Mouse (Mus musculus): ENCODE measurements at regions not wholly inside any gene's neighbourhood (a gene's known extent, or its start where the extent isn't known, plus 50 kb on each side); places are given as distances from the start of the nearest gene placed in this dataset.
A peak's percentile ranks its signal among the peaks of the same experiment; 100 is the strongest.

DNA sequence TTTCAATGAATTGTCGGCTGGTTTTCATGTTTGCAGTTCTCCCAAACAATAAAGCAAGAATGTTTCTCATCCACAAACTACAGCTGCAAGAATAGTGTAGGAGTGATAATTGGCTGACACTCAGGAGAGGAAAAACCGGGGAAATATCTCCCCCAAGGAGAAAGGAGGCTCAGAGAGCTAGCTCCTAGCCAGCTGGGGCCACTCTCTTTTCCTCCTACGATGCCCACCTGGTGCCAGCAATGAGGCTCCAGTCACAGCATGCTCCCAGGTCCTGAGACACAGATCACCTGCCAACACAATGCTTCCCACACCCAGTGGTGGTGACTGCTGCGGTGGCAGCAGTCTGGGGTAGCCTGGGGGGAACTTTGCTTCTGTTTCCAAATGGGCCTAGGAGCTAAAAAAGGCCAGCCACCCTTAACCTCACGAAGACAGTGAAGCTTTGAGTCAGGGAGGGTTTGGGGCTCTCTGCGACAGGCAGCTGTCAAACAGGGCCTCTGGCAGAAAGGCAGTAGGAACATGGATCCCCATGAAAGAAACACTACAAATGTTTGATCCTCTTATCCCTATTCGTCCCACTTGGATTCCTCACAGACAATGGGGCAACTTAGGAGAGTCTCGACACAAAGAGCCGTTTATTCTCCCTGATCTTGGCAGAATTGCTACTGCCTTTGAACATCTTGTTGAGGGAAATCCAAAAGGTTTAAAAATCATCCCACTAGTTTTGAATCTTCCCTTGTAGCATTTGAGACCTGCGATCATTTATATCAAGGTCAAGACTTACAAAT, 527.8 kb downstream of the Efnb2 start:
- H3K9me3 ChIP-seq = no peaks in the 10 kb centered on the region
- WGBS = 14% methylated on average over 10 of the region's 10 CpGs
- no peaks in the 10 kb centered on the region for H3K36me3 ChIP-seq (replicated peaks)
- no peak overlapping the region for H3K9ac ChIP-seq
- peaks cover 8% of the 10 kb centered on the region; the same call in 1 of the 2 replicates for H3K4me1 ChIP-seq
- peaks cover 6% of the 10 kb centered on the region; the same call in 1 of the 2 replicates for H3K27me3 ChIP-seq (replicated peaks)
- H3K4me2 ChIP-seq = no peak overlapping the region
- no peak overlapping the region for H3K27ac ChIP-seq
- no peak overlapping the region for H3K4me3 ChIP-seq
- ATAC-seq (replicated peaks) = 0 out of 2 replicates have a peak, but pooled peaks have one; percentile 56

DNA sequence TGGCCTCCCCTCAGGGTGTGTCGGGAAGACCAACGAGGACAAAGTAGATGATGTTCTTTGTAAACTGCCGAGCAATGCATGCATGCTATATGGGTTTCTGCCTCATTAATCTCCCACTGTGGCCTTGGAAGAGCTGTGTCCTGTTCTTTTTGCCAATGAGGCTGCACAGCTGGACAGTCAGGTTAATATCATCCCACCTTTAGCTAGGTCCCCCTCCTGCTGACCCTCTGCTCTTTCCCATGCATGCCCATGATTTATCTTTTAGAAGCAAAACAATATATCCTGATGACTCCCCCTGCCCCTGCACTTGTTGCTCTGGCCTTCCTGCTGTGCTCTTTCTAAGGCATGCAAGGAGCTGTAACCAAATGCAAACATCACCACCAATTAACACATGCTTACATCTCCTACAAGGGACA, 529.1 kb downstream of the Efnb2 start:
- H3K9ac ChIP-seq = no peak overlapping the region
- no peak overlapping the region for H3K27ac ChIP-seq
- ATAC-seq (replicated peaks) = no peak
- peaks cover 6% of the 10 kb centered on the region; the same call in 1 of the 2 replicates for H3K27me3 ChIP-seq (replicated peaks)
- no peak overlapping the region for H3K4me2 ChIP-seq
- peaks cover 8% of the 10 kb centered on the region; the same call in 1 of the 2 replicates for H3K4me1 ChIP-seq
- H3K36me3 ChIP-seq (replicated peaks) = no peaks in the 10 kb centered on the region
- WGBS = 12% methylated on average over 3 of the region's 3 CpGs
- no peak overlapping the region for H3K4me3 ChIP-seq
- no peaks in the 10 kb centered on the region for H3K9me3 ChIP-seq

DNA sequence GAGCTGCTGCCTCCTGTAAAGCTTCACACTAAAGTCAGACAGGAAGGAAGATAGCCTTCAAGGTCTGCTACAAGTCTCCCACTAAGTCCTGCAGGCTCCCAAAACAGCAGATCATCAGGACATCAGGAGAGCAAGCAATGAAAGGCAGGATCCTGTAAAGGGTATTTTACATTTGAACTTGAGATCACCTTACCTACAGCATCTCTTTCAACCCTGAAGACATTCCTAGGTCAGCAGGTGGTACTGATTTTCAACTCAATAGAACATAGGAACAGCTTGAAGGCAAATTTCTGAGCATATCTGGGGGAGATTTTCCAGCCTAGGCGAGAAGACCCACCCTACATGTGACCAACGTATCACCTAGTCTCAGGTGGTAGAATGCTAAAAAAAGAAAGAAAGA, 530.2 kb downstream of the Efnb2 start:
- H3K27me3 ChIP-seq (replicated peaks) = peaks cover 6% of the 10 kb centered on the region; the same call in 1 of the 2 replicates
- H3K4me1 ChIP-seq = peaks cover 8% of the 10 kb centered on the region; the same call in 1 of the 2 replicates
- WGBS = 33% methylated on average over 2 of the region's 2 CpGs
- H3K27ac ChIP-seq = no peak overlapping the region
- no peak overlapping the region for H3K4me3 ChIP-seq
- no peaks in the 10 kb centered on the region for H3K36me3 ChIP-seq (replicated peaks)
- no peak for ATAC-seq (replicated peaks)
- no peaks in the 10 kb centered on the region for H3K9me3 ChIP-seq
- H3K9ac ChIP-seq = no peak overlapping the region
- no peak overlapping the region for H3K4me2 ChIP-seq

DNA sequence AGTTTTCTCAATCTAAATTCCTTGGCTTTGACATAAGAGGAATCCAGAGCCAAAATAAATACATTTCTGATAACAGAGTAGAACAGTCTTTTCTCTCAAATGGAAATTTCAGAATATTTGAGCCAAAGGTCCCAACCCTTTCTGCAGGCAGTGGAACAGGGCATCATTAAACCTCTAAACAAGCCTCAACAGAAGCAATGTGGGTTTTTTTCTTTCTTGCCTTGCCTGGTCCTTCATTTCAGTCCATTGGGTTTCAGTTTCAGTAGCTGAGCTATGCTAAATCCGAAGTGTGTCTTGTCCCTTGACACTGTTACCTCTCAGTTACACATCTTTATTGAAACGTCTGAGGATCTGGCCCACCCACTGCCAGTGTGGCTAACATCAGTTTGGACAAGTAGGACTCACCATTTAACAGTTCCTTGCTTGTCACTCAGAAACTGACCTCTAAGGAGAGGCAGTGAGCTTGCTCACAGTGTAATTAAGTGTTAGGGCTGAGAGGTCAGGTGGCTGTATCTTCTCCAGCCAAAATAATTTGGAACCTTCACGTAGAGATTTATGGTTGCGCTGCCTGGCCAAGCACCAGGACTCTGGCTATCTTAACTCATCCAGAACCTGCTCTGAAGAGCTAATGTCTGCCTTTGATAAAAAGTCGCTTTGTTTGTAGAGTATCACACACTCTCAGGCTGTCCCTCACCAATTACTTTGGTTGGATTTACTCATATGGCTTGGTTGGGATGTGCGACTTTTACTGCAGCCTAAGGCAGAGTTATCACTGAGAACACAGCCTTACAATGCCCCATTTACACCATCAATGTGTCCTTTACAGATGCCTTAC, 545.2 kb downstream of the Efnb2 start:
- Histone ChIP-seq H3K27ac (no peak overlapping the region), H3K9me3 (no peaks in the 10 kb centered on the region), H3K9ac (no peak overlapping the region), H3K4me2 (no peak overlapping the region), H3K4me3 (no peak overlapping the region), H3K36me3 (replicated peaks) (no peaks in the 10 kb centered on the region), H3K27me3 (replicated peaks) (no peaks in the 10 kb centered on the region), H3K4me1 (no peaks in the 10 kb centered on the region)
- no peak for ATAC-seq (replicated peaks)
- WGBS = 76% methylated on average over 6 of the region's 6 CpGs

- no peak overlapping the region for H3K27ac ChIP-seq
- no peak overlapping the region for H3K4me2 ChIP-seq
- no peak overlapping the region for H3K4me3 ChIP-seq
- no peaks in the 10 kb centered on the region for H3K36me3 ChIP-seq (replicated peaks)
- no peak overlapping the region for H3K9ac ChIP-seq
- 85% methylated on average over 3 of the region's 3 CpGs for WGBS
- ATAC-seq (replicated peaks) = no peak
- no peaks in the 10 kb centered on the region for H3K27me3 ChIP-seq (replicated peaks)
- H3K4me1 ChIP-seq = no peaks in the 10 kb centered on the region
- no peaks in the 10 kb centered on the region for H3K9me3 ChIP-seq
These were observed 546.4 kb downstream of the Efnb2 start for GRCm38 (mm10) chr8:8114604-8115003.

DNA sequence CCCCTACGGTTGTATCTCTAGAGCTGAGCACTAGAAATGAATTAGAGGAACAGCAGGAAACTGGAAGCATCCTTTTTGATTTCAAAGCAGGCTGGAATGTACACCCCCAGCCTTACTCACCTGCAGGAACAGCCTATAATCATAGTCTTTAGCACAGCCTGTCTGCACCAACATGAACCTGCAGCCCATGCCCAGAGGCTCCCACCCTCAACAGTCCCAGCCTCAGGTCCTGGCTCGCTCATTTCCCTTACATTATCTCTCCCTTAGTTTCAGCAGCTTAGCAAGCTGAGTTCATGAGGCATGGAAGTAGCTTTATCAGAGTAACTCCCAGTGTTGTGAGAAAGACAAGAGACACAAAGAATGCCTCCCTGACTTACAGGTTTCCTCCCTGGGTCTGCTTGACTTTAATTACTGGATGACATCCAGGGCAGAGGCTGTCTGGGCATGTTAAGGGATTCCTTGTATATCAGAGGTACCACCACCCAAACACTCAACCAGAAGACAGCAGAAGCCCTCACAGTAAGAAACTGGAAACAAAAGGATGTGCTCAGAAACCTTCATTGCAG, 551.2 kb downstream of the Efnb2 start:
- Histone ChIP-seq H3K9me3 (no peaks in the 10 kb centered on the region), H3K4me1 (no peaks in the 10 kb centered on the region), H3K36me3 (replicated peaks) (no peaks in the 10 kb centered on the region), H3K4me2 (no peak overlapping the region), H3K27ac (no peak overlapping the region), H3K9ac (no peak overlapping the region), H3K27me3 (replicated peaks) (no peaks in the 10 kb centered on the region), H3K4me3 (no peak overlapping the region)
- no peak for ATAC-seq (replicated peaks)
- WGBS = 63% methylated on average over 2 of the region's 2 CpGs

GRCm38 (mm10) chr8:8103492-8103891, 557.5 kb downstream of the Efnb2 start:
- no peak overlapping the region for H3K27ac ChIP-seq
- H3K36me3 ChIP-seq (replicated peaks) = no peaks in the 10 kb centered on the region
- ATAC-seq (replicated peaks) = no peak
- no peaks in the 10 kb centered on the region for H3K9me3 ChIP-seq
- H3K27me3 ChIP-seq (replicated peaks) = no peaks in the 10 kb centered on the region
- H3K4me3 ChIP-seq = no peak overlapping the region
- H3K4me1 ChIP-seq = no peaks in the 10 kb centered on the region
- WGBS = 84% methylated on average over 3 of the region's 3 CpGs
- no peak overlapping the region for H3K9ac ChIP-seq
- H3K4me2 ChIP-seq = no peak overlapping the region

DNA sequence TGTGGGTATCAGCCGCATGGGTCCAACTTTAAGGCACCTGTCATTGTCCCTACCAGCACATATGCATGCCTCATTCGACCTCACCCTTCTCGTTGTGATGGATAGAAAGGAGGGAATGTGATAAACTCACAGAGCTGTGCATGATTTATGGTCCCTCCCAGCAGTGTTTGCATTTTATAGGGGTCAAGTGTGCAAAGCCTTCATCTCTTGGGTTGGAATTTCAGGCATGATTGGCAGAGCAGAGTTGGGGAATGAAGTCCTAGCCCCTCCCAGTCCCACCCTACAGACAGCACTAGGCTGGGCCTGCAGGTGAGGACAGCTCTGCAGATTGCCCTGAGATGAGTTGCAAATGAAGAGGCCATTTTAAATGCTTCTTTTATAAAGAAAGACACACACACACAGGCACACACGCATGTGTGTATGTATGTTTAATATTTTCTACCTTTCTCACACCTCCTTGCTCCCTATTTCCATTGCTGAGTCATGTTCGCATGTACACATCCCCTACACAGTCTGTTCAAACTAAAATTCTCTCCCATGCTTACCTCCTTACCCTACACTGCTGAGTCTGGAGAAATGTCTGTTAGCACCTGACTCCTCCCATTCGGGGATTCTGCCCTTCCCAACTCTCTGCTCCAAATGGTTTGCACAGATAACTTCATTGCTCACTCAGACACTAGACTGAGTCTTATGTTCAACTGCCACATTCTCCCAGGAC, 558.9 kb downstream of the Efnb2 start:
- ATAC-seq (replicated peaks) = 0 out of 2 replicates have a peak, but pooled peaks have one; percentile 37
- no peaks in the 10 kb centered on the region for H3K4me1 ChIP-seq
- no peak overlapping the region for H3K4me3 ChIP-seq
- no peaks in the 10 kb centered on the region for H3K27me3 ChIP-seq (replicated peaks)
- no peak overlapping the region for H3K4me2 ChIP-seq
- no peak overlapping the region for H3K9ac ChIP-seq
- no peaks in the 10 kb centered on the region for H3K36me3 ChIP-seq (replicated peaks)
- H3K27ac ChIP-seq = no peak overlapping the region
- WGBS = 90% methylated on average over 6 of the region's 6 CpGs
- no peaks in the 10 kb centered on the region for H3K9me3 ChIP-seq

DNA sequence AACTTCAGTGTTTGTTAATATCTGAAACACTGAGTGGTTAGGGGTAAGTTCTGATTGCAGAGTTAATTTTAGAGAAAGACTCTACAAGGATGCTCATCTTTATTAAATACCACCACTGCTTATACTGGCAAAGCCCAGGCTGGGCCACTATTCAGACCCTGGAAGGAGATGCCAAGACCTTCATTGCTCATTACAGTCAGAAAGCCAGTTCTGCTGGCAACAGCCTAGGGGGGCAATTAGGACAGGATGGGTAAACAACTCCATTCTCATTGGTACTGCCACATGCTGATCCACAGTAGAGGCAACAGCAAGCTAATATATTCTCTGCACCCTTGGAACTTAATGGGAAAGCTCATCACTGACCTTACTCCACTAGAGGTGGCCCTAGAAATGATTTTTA, 568.5 kb downstream of the Efnb2 start:
- Histone ChIP-seq H3K36me3 (replicated peaks) (no peaks in the 10 kb centered on the region), H3K4me1 (no peaks in the 10 kb centered on the region), H3K9ac (no peak overlapping the region), H3K27me3 (replicated peaks) (no peaks in the 10 kb centered on the region), H3K9me3 (no peaks in the 10 kb centered on the region), H3K4me2 (no peak overlapping the region), H3K4me3 (no peak overlapping the region), H3K27ac (no peak overlapping the region)
- no peak for ATAC-seq (replicated peaks)

DNA sequence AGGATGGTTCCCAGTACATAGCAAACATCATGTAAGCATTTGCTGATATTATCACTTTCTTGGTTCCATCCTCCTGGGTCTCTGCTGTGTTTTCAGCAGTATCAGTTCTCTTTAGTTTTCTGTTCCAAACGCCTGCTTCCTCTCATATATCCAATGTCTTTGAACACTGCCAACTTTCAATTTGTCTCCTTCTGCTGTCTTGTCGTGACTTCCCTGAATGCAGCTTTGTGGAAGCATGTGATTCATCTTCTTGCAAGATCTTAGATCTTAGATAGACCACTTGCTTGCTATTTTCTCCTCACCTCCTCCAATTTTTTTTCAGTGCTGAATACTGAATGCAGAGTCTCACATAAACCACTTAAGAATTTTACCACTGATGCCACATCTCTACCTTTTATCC, 576.4 kb downstream of the Efnb2 start:
- no peaks in the 10 kb centered on the region for H3K27me3 ChIP-seq (replicated peaks)
- H3K9ac ChIP-seq = no peak overlapping the region
- ATAC-seq (replicated peaks) = no peak
- no peaks in the 10 kb centered on the region for H3K4me1 ChIP-seq
- H3K9me3 ChIP-seq = no peaks in the 10 kb centered on the region
- H3K27ac ChIP-seq = no peak overlapping the region
- no peaks in the 10 kb centered on the region for H3K36me3 ChIP-seq (replicated peaks)
- 86% methylated on average over 2 of the region's 2 CpGs for WGBS
- H3K4me2 ChIP-seq = no peak overlapping the region
- H3K4me3 ChIP-seq = no peak overlapping the region

DNA sequence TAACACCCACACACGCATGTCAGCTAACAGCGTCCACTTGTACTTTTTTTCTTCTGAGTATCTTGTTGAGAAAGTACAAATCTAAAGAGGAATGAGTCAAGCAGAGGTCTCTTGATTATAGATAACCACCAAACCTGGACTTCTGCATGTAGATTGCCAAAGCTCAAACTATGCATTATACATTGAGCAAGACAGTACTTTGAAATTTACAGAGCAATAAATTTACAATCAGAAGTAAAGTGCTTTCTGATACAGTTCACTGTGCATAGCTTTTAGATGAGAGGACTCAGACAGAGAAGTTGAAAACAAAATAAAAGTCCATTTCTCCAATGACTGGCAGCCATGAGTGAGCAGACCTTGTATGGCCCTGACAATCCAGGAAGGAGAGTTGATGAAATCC, 597.0 kb downstream of the Efnb2 start:
- H3K27ac ChIP-seq = no peak overlapping the region
- no peaks in the 10 kb centered on the region for H3K27me3 ChIP-seq (replicated peaks)
- no peak overlapping the region for H3K4me2 ChIP-seq
- H3K9me3 ChIP-seq = no peaks in the 10 kb centered on the region
- H3K4me3 ChIP-seq = no peak overlapping the region
- H3K4me1 ChIP-seq = no peaks in the 10 kb centered on the region
- H3K36me3 ChIP-seq (replicated peaks) = no peaks in the 10 kb centered on the region
- 91% methylated on average over 2 of the region's 2 CpGs for WGBS
- H3K9ac ChIP-seq = no peak overlapping the region
- ATAC-seq (replicated peaks) = no peak
